Mouse (Mus musculus): ENCODE data around the gene Gm20870. TPM values are rescaled to one million over a fixed set of nuclear protein-coding genes. Genes with fewer than 3 reads are reported as not detected.
"Not testable (repeated sequence)": the region's sequence is repeated elsewhere in the genome, so short reads cannot be mapped to it uniquely, and the experiment has no call there.

The Gm20870 gene
- polyA plus RNA-seq (2012; ENCODE audit: insufficient read depth, insufficient read length, missing spikeins), result not detected in 2 replicates

DNA sequence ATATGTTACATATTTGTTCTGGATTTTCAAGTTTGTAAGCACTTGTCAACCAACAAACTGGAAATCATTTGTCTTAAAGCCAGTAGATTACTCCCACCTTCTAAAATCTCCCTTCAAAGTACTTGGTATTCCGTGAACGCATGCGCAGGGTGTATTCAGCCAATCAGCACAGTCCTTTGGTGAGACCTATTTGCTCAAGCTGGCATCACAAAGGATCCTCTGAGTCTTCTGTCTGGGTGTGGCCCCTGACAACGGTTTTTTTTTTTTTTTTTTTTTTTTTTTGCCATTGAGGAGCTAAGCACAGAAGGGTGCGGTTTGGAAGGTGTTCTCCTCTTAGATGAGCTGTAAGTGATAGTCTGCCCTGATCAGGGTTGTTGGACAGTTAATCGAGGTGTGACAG is at the start of gene Gm20870:
Gene Gm20870 (plus strand): TSS at position 301 of the 400 bp plus-strand sequence.
- H3K4me1 ChIP-seq (ENCODE audit: control insufficient read depth, insufficient read depth, low read length); H3K27ac ChIP-seq (ENCODE audit: insufficient read depth, low read depth, low read length): not testable (repeated sequence)

More for the DNA sequence above, at the start of gene Gm20870:
- H3K4me3 ChIP-seq (ENCODE audit: insufficient read depth, low read length), result not testable (repeated sequence)

Other genes starting within 250 kb of the Gm20870 start
- gene Gm20869, start 222.6 kb upstream of the Gm20870 start, polyA plus RNA-seq (2012; ENCODE audit: insufficient read depth, insufficient read length, missing spikeins), result not detected in 2 replicates